Mouse (Mus musculus) lung, adult 2 months (tissue): ENCODE measurements around the gene Zfp446. TPM values are rescaled to one million over a fixed set of nuclear protein-coding genes. Genes with fewer than 3 reads are reported as not detected.

Source experiments
- DNase-seq: peaks from one replicate; pipeline ENCODE4 v3.0.0; 2022
- H3K4me1 ChIP-seq: fragments of 200-500 bp; 2 replicates; pipeline ENCODE4 v1.6.1; 2011; ENCODE audit warnings: low read length; ENCODE audit not compliant: control insufficient read depth, insufficient read depth
- H3K4me3 ChIP-seq: fragments of 200-500 bp; replicated peaks from 2 replicates; pipeline ENCODE3; 2011; ENCODE audit warnings: low read depth, mild to moderate bottlenecking, control low read depth, low read length; ENCODE audit errors: extremely low read depth
- CTCF ChIP-seq: fragments of 200-500 bp; IDR thresholded peaks from 2 replicates; pipeline ENCODE4 v1.5.1; 2011; ENCODE audit warnings: mild to moderate bottlenecking, low read length, control low read depth; ENCODE audit not compliant: insufficient read depth
- POLR2A ChIP-seq: fragments of 200-500 bp; IDR thresholded peaks from 2 replicates; pipeline ENCODE4 v1.6.1; 2011; ENCODE audit warnings: low read depth, mild to moderate bottlenecking, control low read depth, low read length, borderline replicate concordance; ENCODE audit errors: extremely low read depth
- WGBS: fragments of 180-500 bp; shearing (Covaris S2); methylation state at CpG from one replicate; pipeline ENCODE4 v1.1.7; 2018; 5-methylcytosine and 5-hydroxymethylcytosine counted together
- polyA plus RNA-seq: library from polyadenylated mRNA; depleted of rRNA; stranded (reverse); fragments of >200 nt; gene quantifications from 2 replicates; pipeline ENCODE4 v1.2.3, GENCODE M21; 2012

Zfp446 gene
- polyA plus RNA-seq, 1 experiment = 7.4 TPM

DNA sequence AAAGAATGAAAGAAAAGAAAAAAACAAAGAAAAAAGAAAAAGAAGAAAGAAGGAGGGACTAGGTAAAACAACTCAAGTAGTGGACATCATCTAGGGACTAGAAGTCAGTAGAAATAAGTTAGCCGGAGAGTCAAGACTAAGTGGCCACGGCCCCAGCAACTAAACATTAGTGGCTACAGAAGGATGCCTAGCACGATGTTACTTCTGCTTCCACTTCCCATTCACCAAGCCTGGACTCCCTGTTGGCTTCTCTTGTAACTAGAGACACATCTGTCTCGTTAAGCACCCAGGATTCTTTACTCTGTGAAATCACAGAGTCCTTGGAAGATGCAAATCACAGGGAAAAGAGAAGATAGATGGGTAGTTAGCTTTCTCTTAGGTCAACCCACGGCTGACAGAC, 20.1 kb upstream of the Zfp446 start:
- Histone ChIP-seq H3K4me1 (no peaks in the 10 kb centered on the region), H3K4me3 (no peak overlapping the region)
- 62% methylated on average over 5 of the region's 5 CpGs for WGBS
- no peak for DNase-seq
- TF ChIP-seq POLR2A = no peak

DNA sequence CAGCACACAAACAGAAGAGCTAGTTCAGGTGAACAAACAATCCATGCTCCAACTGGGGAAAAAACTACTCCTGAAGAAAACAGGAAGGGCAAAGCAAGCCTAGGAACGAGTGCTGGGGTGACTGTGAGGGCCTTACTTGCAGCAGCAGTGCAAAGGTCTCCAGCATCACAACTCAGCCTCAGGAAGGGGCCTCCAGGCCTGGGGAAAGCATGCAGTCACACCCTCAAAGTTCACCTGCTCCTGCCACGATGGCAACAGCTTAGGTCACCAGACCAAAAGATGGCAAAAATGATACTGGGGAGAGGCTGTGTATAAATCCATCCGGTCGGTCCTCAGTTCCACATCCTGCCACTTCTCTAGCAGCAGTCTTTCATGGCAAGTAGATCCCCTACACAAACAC, 18.7 kb upstream of the Zfp446 start:
- DNase-seq = no peak
- 75% methylated on average over 4 of the region's 4 CpGs for WGBS
- no peak overlapping the region for H3K4me3 ChIP-seq
- TF ChIP-seq POLR2A (no peak), CTCF (no peak)
- no peaks in the 10 kb centered on the region for H3K4me1 ChIP-seq

DNA sequence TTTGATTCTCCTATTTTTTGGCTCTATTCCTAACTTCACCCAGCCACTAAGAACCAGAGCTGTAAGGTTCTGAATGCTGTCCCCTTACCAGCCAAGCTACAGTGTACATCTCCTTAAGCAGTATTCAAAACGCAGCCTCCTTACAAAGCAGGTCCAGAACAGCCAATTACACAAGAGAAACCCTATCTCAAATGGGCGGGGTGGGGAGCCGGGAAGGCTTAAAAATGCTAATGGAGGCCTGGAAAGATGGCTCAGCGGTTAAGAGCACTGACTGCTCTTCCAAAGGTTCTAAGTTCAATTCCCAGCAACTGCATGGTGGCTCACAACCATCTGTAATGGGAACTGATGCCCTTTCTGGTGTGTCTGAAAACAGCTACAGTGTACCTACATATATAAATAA, 17.9 kb upstream of the Zfp446 start:
- Histone ChIP-seq H3K4me3 (no peak overlapping the region), H3K4me1 (no peaks in the 10 kb centered on the region)
- no peak for TF ChIP-seq POLR2A
- TF ChIP-seq CTCF = no peak
- 52% methylated on average over 4 of the region's 4 CpGs for WGBS
- DNase-seq = no peak

DNA sequence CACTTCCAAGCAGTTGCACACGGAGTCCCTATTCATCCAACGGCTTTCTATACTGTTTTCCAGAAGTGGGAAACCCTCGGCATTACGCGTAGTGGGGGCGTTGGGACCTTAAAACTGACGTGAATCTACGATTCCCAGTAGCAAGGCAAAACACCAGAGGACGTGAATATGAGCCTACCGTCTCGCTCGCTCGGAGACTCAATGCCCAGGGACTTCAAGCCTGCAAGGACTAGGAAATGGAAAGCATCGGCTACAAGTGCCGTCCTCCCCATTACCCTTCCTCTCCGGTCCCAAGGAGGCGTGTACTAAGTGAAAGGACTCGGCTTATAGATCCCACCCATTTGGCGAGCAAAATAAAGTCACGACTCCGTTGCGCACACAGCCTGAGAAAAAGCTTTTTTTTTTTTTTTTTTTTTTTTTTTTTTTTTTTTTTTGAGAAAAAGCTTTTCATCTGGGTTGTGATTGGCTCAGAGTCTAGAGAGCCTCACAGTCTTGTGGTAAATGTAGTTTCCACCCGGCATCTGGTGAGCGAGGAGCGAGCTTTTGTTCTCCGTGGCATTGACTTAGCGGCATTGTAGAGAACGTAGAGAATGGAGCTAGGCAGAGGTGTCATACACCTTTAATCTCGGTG, 16.0 kb upstream of the Zfp446 start:
- DNase-seq = peak; percentile 28

DNA sequence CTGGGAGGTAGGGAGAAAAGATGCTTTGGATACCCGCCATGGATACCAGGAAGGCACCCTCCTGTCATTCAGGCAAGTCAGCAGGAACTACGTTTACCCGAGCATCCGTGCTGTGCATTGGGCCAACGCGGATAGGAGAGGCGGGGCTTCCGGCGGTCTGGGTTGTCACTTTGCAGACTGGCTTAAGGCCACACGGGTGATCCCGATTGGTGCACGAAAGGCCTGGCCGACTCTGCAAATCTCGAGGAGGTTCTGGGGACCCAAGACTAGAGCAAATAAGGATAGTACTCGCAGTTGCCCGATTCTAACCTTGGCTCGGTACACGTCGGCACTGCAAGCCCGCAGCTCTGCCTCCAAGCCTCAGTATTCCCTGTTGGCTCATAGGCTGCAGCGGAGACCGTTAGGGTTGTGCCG, 12.0 kb upstream of the Zfp446 start, which contains the start of gene Zfp324:
TSS of gene Zfp324 (plus strand) at position 161 of the 414 bp plus-strand sequence.
- peak within 1 kb of the TSS; percentile 73 for H3K4me3 ChIP-seq
- peak; percentile 88 for DNase-seq
- WGBS = under 1% methylated on average over 23 of the region's 23 CpGs
- no peak for TF ChIP-seq CTCF
- TF ChIP-seq POLR2A = peak; percentile 77
- peaks cover 6% of the 10 kb centered on the region; the same call in 1 of the 2 replicates for H3K4me1 ChIP-seq

More for the DNA sequence above, 16.0 kb upstream of the Zfp446 start:
- TF ChIP-seq POLR2A (peak; percentile 80; the same call in 1 of the 2 replicates), CTCF (no peak)
- under 1% methylated on average over 29 of the region's 29 CpGs for WGBS
- Histone ChIP-seq H3K4me3 (peak overlapping the region; percentile 77), H3K4me1 (peaks cover 5% of the 10 kb centered on the region; the same call in 1 of the 2 replicates)

DNA sequence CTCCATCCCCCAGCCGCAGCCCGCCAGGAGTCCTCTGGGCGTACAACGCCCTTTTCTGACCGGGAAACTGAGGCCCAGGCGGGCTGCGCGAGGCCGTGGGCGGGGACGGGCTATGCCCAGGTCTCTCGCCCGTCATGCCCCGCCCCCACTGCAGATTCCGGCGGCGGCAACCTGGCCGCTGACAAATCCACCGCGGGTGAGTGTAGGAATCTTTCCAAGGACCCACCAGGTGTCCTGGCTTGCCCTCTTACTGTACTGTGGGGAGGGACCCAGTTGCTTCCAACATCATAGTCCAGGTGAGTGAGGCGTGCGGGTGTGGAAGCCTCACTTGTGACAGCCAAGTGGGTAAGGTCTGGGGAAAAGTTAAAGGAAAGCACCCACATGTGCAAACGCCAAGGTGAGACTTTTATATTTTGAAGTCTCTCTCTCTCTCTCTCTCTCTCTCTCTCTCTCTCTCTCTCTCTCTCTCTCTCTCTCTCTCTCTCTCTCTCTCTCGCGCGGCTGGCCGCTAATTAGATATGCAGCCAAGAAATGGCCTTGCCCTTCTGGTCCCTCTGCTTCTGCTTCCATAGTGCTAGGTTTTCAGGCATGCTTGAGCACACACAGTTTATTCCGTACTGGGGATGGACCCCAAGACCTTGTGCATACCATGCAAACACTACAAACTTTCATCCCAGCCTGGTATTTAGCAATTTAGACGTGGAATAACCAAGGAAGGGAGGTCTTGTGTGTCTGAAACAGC, 11.4 kb upstream of the Zfp446 start:
- 1% methylated on average over 29 of the region's 29 CpGs for WGBS
- peak; percentile 74 for DNase-seq
- peaks cover 6% of the 10 kb centered on the region; the same call in 1 of the 2 replicates for H3K4me1 ChIP-seq
- H3K4me3 ChIP-seq = peak overlapping the region; percentile 73
- TF ChIP-seq CTCF = no peak
- no peak for TF ChIP-seq POLR2A

DNA sequence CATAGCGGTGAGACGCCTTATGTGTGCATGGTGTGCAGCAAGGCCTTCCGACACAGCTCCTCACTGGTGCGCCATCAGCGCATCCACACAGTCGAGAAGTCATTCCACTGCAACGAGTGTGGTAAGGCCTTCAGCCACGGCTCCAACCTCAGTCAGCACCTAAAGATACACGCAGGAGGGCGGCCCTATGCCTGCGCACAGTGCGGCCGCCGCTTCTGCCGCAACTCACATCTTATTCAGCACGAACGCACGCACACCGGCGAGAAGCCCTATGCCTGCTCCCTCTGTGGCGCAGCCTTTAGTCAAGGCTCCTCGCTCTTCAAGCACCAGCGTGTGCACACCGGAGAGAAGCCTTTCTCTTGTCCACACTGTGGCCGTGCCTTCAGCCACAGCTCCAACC, 6.7 kb upstream of the Zfp446 start:
- no peak for TF ChIP-seq CTCF
- DNase-seq = no peak
- 95% methylated on average over 25 of the region's 25 CpGs for WGBS
- H3K4me3 ChIP-seq = no peak overlapping the region
- H3K4me1 ChIP-seq = peaks cover 3% of the 10 kb centered on the region; the same call in 1 of the 2 replicates

DNA sequence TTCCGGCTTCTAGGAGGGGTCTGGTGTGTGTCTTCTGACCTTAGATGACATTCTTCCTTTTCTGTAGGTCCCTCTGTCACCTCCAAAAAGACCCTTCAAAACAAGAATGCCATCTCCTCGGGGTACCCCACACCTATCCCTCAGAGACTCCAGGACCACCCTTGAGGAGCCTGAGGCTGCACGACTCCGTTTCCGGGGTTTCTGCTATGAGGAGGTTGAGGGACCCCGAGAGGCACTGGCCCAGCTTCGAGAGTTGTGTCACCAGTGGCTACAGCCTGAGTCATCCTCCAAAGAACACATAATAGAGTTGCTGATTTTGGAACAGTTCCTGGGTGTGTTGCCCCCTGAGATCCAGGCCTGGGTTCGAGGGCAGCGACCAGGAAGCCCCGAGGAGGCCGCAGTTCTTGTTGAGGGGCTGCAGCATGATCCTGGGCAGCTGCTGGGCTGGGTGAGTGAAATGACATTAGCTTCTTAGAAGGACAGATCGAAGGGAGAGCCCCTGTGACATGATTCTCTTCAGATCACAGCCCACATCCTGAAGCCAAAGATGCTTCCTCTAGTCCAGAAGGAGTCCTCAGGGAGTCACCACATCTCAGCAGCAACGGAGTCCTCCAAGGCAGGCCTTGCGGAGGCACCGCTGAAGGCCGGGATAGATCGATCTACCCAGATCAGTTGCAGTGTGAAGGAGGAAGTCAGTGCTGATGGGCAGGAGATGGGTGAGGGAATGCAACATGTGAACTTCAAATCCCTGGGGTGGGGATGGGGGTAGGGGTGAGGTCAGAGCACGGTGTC, 1.5 kb downstream of the Zfp446 start:
- peaks cover 6% of the 10 kb centered on the region for H3K4me1 ChIP-seq
- TF ChIP-seq POLR2A (no peak), CTCF (no peak)
- 65% methylated on average over 18 of the region's 18 CpGs for WGBS
- H3K4me3 ChIP-seq = no peak overlapping the region
- DNase-seq = no peak

DNA sequence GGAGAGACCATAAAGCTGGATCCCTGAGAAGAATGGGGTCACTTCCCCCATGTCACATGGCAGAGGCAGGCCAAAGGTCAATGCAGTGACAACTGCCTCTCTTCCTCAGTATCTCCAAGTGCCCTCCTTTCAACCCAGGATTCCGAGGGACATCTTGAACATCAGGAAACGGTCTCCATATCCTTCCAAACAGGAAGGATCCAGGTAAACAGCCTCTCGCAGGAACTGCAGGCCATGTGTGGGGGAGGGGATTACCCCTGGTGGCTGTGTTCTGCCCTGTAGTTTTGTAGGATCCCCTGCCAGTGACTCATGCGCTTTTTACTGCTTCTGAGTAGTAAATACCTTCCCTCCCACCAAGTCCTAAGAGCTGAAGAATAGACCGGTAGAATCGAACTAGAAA, 2.1 kb downstream of the Zfp446 start:
- Histone ChIP-seq H3K4me1 (peaks cover 6% of the 10 kb centered on the region), H3K4me3 (no peak overlapping the region)
- no peak for DNase-seq
- TF ChIP-seq CTCF (no peak), POLR2A (no peak)
- WGBS = 53% methylated on average over 6 of the region's 6 CpGs
